Mouse (Mus musculus) intestine, postnatal 0 days (tissue): ENCODE results near the gene Gm17018. TPM values are rescaled to one million over a fixed set of nuclear protein-coding genes. Genes with fewer than 3 reads are reported as not detected.
A peak's percentile ranks its signal among the peaks of the same experiment; 100 is the strongest.

ENCODE experiments used
- ATAC-seq: fragments of 200-750 bp; cut with Nextera tagmentation; 2 replicates; pipeline ENCODE4 v1.8.0; 2017; ENCODE audit warnings: mild to moderate bottlenecking, moderate TSS enrichment, moderate library complexity
- H3K27ac ChIP-seq: fragments of 300-500 bp; sonication (generic); 2 replicates; pipeline ENCODE4 v1.5.1; 2014; ENCODE audit warnings: mild to moderate bottlenecking, low read depth, low read length, moderate library complexity
- H3K27me3 ChIP-seq: fragments of 300-500 bp; sonication (generic); replicated peaks from 2 replicates; pipeline ENCODE4 v1.6.1; 2014; ENCODE audit warnings: low read length, mixed read lengths; ENCODE audit not compliant: control insufficient read depth, insufficient read depth
- H3K36me3 ChIP-seq: fragments of 300-500 bp; sonication (generic); 2 replicates; pipeline ENCODE4 v1.6.1; 2014; ENCODE audit warnings: mild to moderate bottlenecking, moderate library complexity; ENCODE audit not compliant: control insufficient read depth, insufficient read depth
- H3K4me1 ChIP-seq: fragments of 300-500 bp; sonication (generic); replicated peaks from 2 replicates; pipeline ENCODE4 v1.6.1; 2014; ENCODE audit warnings: antibody characterized with exemption, low read length, mixed read lengths; ENCODE audit not compliant: control insufficient read depth, insufficient read depth
- H3K4me2 ChIP-seq: fragments of 300-500 bp; sonication (generic); replicated peaks from 2 replicates; pipeline ENCODE4 v1.6.1; 2014; ENCODE audit warnings: low read depth, mild to moderate bottlenecking, moderate library complexity
- H3K4me3 ChIP-seq: fragments of 300-500 bp; sonication (generic); 2 replicates; pipeline ENCODE4 v1.5.1; 2014; ENCODE audit warnings: low read depth, low read length
- H3K9ac ChIP-seq: fragments of 300-500 bp; sonication (generic); 2 replicates; pipeline ENCODE4 v1.6.1; 2014; ENCODE audit warnings: mild to moderate bottlenecking, low read depth, low read length
- H3K9me3 ChIP-seq: fragments of 300-500 bp; sonication (generic); 2 replicates; pipeline ENCODE4 v1.6.1; 2016; ENCODE audit warnings: mixed run types; ENCODE audit not compliant: control insufficient read depth
- CTCF ChIP-seq: sonication (generic); IDR thresholded peaks from 2 replicates; pipeline ENCODE4 v1.5.1; 2016; ENCODE audit warnings: low read depth, mild to moderate bottlenecking, control low read depth, antibody characterized with exemption, moderate library complexity
- WGBS: fragments of 180-500 bp; shearing (Covaris S2); extraction: QIAGEN DNeasy Blood & Tissue Kit; methylation state at CpG from one replicate; pipeline ENCODE4 v1.1.7; 2014; 5-methylcytosine and 5-hydroxymethylcytosine counted together
- polyA plus RNA-seq: library from polyadenylated mRNA; unstranded; fragments of >200 nt; fragmentation: Nextera tagmentation; extraction: Ambion mirVana; gene quantifications from 2 replicates; pipeline ENCODE4 v1.2.1, GENCODE M21; 2015

The Gm17018 gene
- polyA plus RNA-seq, 1 experiment from 2014 or later: 24.7 TPM

GRCm38 (mm10) chr19:45622144-45622543, 61.7 kb downstream of the Gm17018 start:
- ATAC-seq: no peak
- Histone ChIP-seq H3K4me3 (no peak overlapping the region), H3K9ac (no peak overlapping the region), H3K36me3 (peaks cover 20% of the 10 kb centered on the region; the same call in 1 of the 2 replicates), H3K27me3 (no peaks in the 10 kb centered on the region), H3K4me1 (no peaks in the 10 kb centered on the region), H3K27ac (no peak overlapping the region), H3K4me2 (no peak overlapping the region), H3K9me3 (no peaks in the 10 kb centered on the region)
- 72% methylated on average over 5 of the region's 5 CpGs for WGBS
- no peak for TF ChIP-seq CTCF

GRCm38 (mm10) chr19:45623710-45624109, 63.3 kb downstream of the Gm17018 start:
- Histone ChIP-seq H3K27me3 (no peaks in the 10 kb centered on the region), H3K27ac (no peak overlapping the region), H3K9ac (no peak overlapping the region), H3K4me3 (no peak overlapping the region), H3K4me2 (no peak overlapping the region), H3K9me3 (no peaks in the 10 kb centered on the region), H3K36me3 (peaks cover 20% of the 10 kb centered on the region; the same call in 1 of the 2 replicates), H3K4me1 (no peaks in the 10 kb centered on the region)
- TF ChIP-seq CTCF: no peak
- no peak for ATAC-seq
- 83% methylated on average over 4 of the region's 4 CpGs for WGBS

GRCm38 (mm10) chr19:45627036-45627435, 66.6 kb downstream of the Gm17018 start:
- H3K4me3 ChIP-seq: no peak overlapping the region
- H3K4me2 ChIP-seq: no peak overlapping the region
- no peaks in the 10 kb centered on the region for H3K4me1 ChIP-seq
- H3K27me3 ChIP-seq: no peaks in the 10 kb centered on the region
- ATAC-seq: no peak
- TF ChIP-seq CTCF: no peak
- 29% methylated on average over 3 of the region's 3 CpGs for WGBS
- H3K36me3 ChIP-seq: peaks cover 18% of the 10 kb centered on the region; the same call in 1 of the 2 replicates
- H3K27ac ChIP-seq: no peak overlapping the region
- H3K9me3 ChIP-seq: no peaks in the 10 kb centered on the region
- no peak overlapping the region for H3K9ac ChIP-seq

- ATAC-seq: no peak
- no peak overlapping the region for H3K4me3 ChIP-seq
- H3K27me3 ChIP-seq: no peaks in the 10 kb centered on the region
- H3K4me2 ChIP-seq: no peak overlapping the region
- H3K9me3 ChIP-seq: no peaks in the 10 kb centered on the region
- peaks cover 22% of the 10 kb centered on the region for H3K36me3 ChIP-seq
- no peak overlapping the region for H3K9ac ChIP-seq
- no peaks in the 10 kb centered on the region for H3K4me1 ChIP-seq
- H3K27ac ChIP-seq: no peak overlapping the region
- 64% methylated on average over 6 of the region's 6 CpGs for WGBS
- no peak for TF ChIP-seq CTCF
Measured at GRCm38 (mm10) chr19:45628649-45629048, 68.2 kb downstream of the Gm17018 start.

GRCm38 (mm10) chr19:45629219-45629618, 68.8 kb downstream of the Gm17018 start:
- Histone ChIP-seq H3K36me3 (peaks cover 28% of the 10 kb centered on the region), H3K4me1 (no peaks in the 10 kb centered on the region), H3K27me3 (no peaks in the 10 kb centered on the region), H3K9ac (no peak overlapping the region), H3K27ac (no peak overlapping the region), H3K4me3 (no peak overlapping the region), H3K4me2 (no peak overlapping the region), H3K9me3 (no peaks in the 10 kb centered on the region)
- ATAC-seq: no peak
- WGBS: 95% methylated on average over 3 of the region's 3 CpGs
- peak; percentile 56 for TF ChIP-seq CTCF

Other genes with a start within 250 kb of the Gm17018 start
- gene Btrc, start 196.9 kb upstream of the Gm17018 start, polyA plus RNA-seq: 11.9 and 12.3 TPM in 2 replicates
- 5.8 and 6.0 TPM in 2 replicates for gene Poll, start 84 bp upstream of the Gm17018 start, polyA plus RNA-seq
- 2.6 and 3.3 TPM in 2 replicates for gene Fbxw4, start 99.7 kb downstream of the Gm17018 start, polyA plus RNA-seq
- not detected in 2 replicates for gene Fgf8, start 182.3 kb downstream of the Gm17018 start, polyA plus RNA-seq
- 8.5 and 9.0 TPM in 2 replicates for gene Npm3, start 189.0 kb downstream of the Gm17018 start, polyA plus RNA-seq
- gene Mgea5, start 223.2 kb downstream of the Gm17018 start, polyA plus RNA-seq: 18.2 and 19.3 TPM in 2 replicates